In genomic region chr7:141562852-141563427, GRCm38 (mm10) we compare ENCODE assay signal across 8 mouse cellular contexts. TPM values are rescaled to one million over a fixed set of nuclear protein-coding genes. Genes with fewer than 3 reads are reported as not detected.
A peak's percentile ranks its signal among the peaks of the same experiment; 100 is the strongest.
DNase-seq lines count a peak whose midpoint lies in the region; ATAC-seq and TF ChIP-seq lines count a peak whose summit lies in the region.

No protein-coding gene starts in this region.

- TF ChIP-seq POLR2A in spleen, adult 2 months (IDR thresholded peaks at IDR 0.05; ENCODE audit: low read depth, low read length): no peak

- H3K27me3 ChIP-seq in erythroblast, embryonic 14.5 days (ENCODE audit: control insufficient read depth): no peaks in the 10 kb centered on the region
- no peaks in the 10 kb centered on the region for H3K27me3 ChIP-seq in hindbrain, embryonic 16.5 days (replicated peaks; ENCODE audit: control insufficient read depth, insufficient read depth, low read length)
- 0 out of 2 replicates have a peak, but pooled peaks cover 4% of the 10 kb centered on the region for H3K27me3 ChIP-seq in midbrain, embryonic 10.5 days (ENCODE audit: low read depth, poor library complexity, severe bottlenecking)
- H3K27me3 ChIP-seq in spleen, adult 2 months (ENCODE audit: control insufficient read depth, insufficient read depth, low read length): no peaks in the 10 kb centered on the region

- WGBS in hindbrain, embryonic 16.5 days: 2% methylated on average over 21 of the region's 21 CpGs
- WGBS in midbrain, embryonic 10.5 days: 2% methylated on average over 21 of the region's 21 CpGs
- WGBS in spleen, adult 2 months: 5% methylated on average over 21 of the region's 21 CpGs

- TF ChIP-seq CTCF in gastrocnemius, adult 2 months (IDR thresholded peaks at IDR 0.05): no peak
- TF ChIP-seq CTCF in spleen, adult 2 months (IDR thresholded peaks at IDR 0.05; ENCODE audit: extremely low read depth, insufficient read depth, insufficient read length, insufficient replicate concordance): no peak

- intact Hi-C loops in gastrocnemius, adult 2 months (cut with DNase I): loop anchor here (1.0 kb wide), 1 partner anchor 23 kb away; no protein-coding TSS in a partner anchor
- intact Hi-C loops in left cerebral cortex, postnatal 10 days (cut with DNase I): no loop called here

- ATAC-seq in erythroblast, adult 5-6 weeks (replicated peaks; ENCODE audit: low FRiP score, poor library complexity, severe bottlenecking): no peak
- ATAC-seq in hindbrain, embryonic 16.5 days: peak; percentile 27

- H3K9ac ChIP-seq in hindbrain, embryonic 16.5 days (ENCODE audit: low read depth, low read length): peak overlapping the region; percentile 100

- peak overlapping the region; percentile 82 for H3K4me2 ChIP-seq in hindbrain, embryonic 16.5 days (ENCODE audit: low read length)

- peak overlapping the region; percentile 93 for H3K27ac ChIP-seq in gastrocnemius, adult 2 months
- peak overlapping the region; percentile 88 for H3K27ac ChIP-seq in hindbrain, embryonic 16.5 days (ENCODE audit: low read depth, low read length)
- peak overlapping the region; percentile 95 for H3K27ac ChIP-seq in midbrain, embryonic 10.5 days (replicated peaks)
- H3K27ac ChIP-seq in spleen, adult 2 months (ENCODE audit: insufficient read depth, low read length): no peak overlapping the region

- H3K4me1 ChIP-seq in erythroblast, embryonic 14.5 days (ENCODE audit: control insufficient read depth): peaks cover 89% of the 10 kb centered on the region
- H3K4me1 ChIP-seq in hindbrain, embryonic 16.5 days (ENCODE audit: control insufficient read depth, insufficient read depth, low read depth, low read length): peaks cover 29% of the 10 kb centered on the region
- H3K4me1 ChIP-seq in midbrain, embryonic 10.5 days: peaks cover 42% of the 10 kb centered on the region
- H3K4me1 ChIP-seq in spleen, adult 2 months (ENCODE audit: control insufficient read depth, insufficient read depth, insufficient read length): peaks cover 6% of the 10 kb centered on the region

- peak; percentile 59 to 67 for DNase-seq in cerebellum, postnatal 25 days
- peak; percentile 71 for DNase-seq in gastrocnemius, adult 2 months
- DNase-seq in left cerebral cortex, postnatal 10 days (ENCODE audit: extremely low spot score in 1 of 2, low spot score in 2 of 2): peak; percentile 50 to 76
- DNase-seq in midbrain, embryonic 10.5 days (ENCODE audit: low spot score): peak; percentile 55
- DNase-seq in spleen, adult 2 months (ENCODE audit: low read depth in 1 of 2, low spot score in 2 of 2): peak in 1 of 2 experiments; percentile 17

- H3K9me3 ChIP-seq in erythroblast, embryonic 14.5 days (ENCODE audit: control insufficient read depth, low read length): no peaks in the 10 kb centered on the region
- no peaks in the 10 kb centered on the region for H3K9me3 ChIP-seq in hindbrain, embryonic 16.5 days (ENCODE audit: control insufficient read depth, low read length)
- no peaks in the 10 kb centered on the region for H3K9me3 ChIP-seq in midbrain, embryonic 10.5 days (replicated peaks)

- peak overlapping the region; percentile 86 for H3K4me3 ChIP-seq in erythroblast, embryonic 14.5 days (replicated peaks)
- peak overlapping the region; percentile 100 for H3K4me3 ChIP-seq in gastrocnemius, adult 2 months
- peak overlapping the region; percentile 100 for H3K4me3 ChIP-seq in hindbrain, embryonic 16.5 days (ENCODE audit: low read length)
- peak overlapping the region; percentile 98 for H3K4me3 ChIP-seq in midbrain, embryonic 10.5 days
- H3K4me3 ChIP-seq in spleen, adult 2 months (ENCODE audit: extremely low read depth, insufficient read depth, insufficient read length): peak overlapping the region; percentile 77

- peaks cover 46% of the 10 kb centered on the region for H3K36me3 ChIP-seq in erythroblast, embryonic 14.5 days (ENCODE audit: control insufficient read depth)
- no peaks in the 10 kb centered on the region; the same call in 1 of the 2 replicates for H3K36me3 ChIP-seq in hindbrain, embryonic 16.5 days (ENCODE audit: control insufficient read depth, insufficient read depth, low read length)
- peaks cover 14% of the 10 kb centered on the region; the same call in 1 of the 2 replicates for H3K36me3 ChIP-seq in midbrain, embryonic 10.5 days
- no peaks in the 10 kb centered on the region for H3K36me3 ChIP-seq in spleen, adult 2 months (ENCODE audit: control insufficient read depth, insufficient read depth, low read length)

RNA-seq across cellular contexts. Expression of gene Ap2a2, which starts 1.0 kb away (rescaled TPM):
- 8.6 and 9.2 TPM in 2 replicates for polyA plus RNA-seq in erythroblast, embryonic 14.5 days (2012)
- 39.9 and 43.4 TPM in 2 replicates for total RNA-seq in erythroblast, adult 5-6 weeks (2015; ENCODE audit: low replicate concordance)
- 59.3 and 64.1 TPM in 2 replicates for total RNA-seq in erythroblast, adult 5-6 weeks (2017; ENCODE audit: low replicate concordance)
- total RNA-seq in gastrocnemius, adult 2 months (2021): 10 to 100 TPM; 52.2 to 52.9 TPM
- polyA plus RNA-seq in hindbrain, embryonic 16.5 days (2015; fragmentation: Nextera tagmentation; extraction: Ambion mirVana): 118 and 136 TPM in 2 replicates
- total RNA-seq in left cerebral cortex, postnatal 10 days (2021): 100 to 1,000 TPM; 257 to 265 TPM
- polyA plus RNA-seq in midbrain, embryonic 10.5 days (2016; fragmentation: Nextera tagmentation; extraction: Ambion mirVana): 104 and 112 TPM in 2 replicates
- polyA plus RNA-seq in spleen, adult 2 months (2012; rRNA removed): 26.3 and 28.9 TPM in 2 replicates

RNA-seq across cellular contexts. Expression of gene Chid1, which starts 23.3 kb away (rescaled TPM):
- polyA plus RNA-seq in erythroblast, embryonic 14.5 days (2012): 1.7 and 2.6 TPM in 2 replicates
- 4.0 and 7.5 TPM in 2 replicates for total RNA-seq in erythroblast, adult 5-6 weeks (2015; ENCODE audit: low replicate concordance)
- total RNA-seq in erythroblast, adult 5-6 weeks (2017; ENCODE audit: low replicate concordance): 7.5 and 8.1 TPM in 2 replicates
- total RNA-seq in gastrocnemius, adult 2 months (2021): 10 to 100 TPM; 11.5 to 21.6 TPM
- polyA plus RNA-seq in hindbrain, embryonic 16.5 days (2015; fragmentation: Nextera tagmentation; extraction: Ambion mirVana): 54.4 and 56.7 TPM in 2 replicates
- total RNA-seq in left cerebral cortex, postnatal 10 days (2021): 10 to 100 TPM; 69.2 to 71.1 TPM
- polyA plus RNA-seq in midbrain, embryonic 10.5 days (2016; fragmentation: Nextera tagmentation; extraction: Ambion mirVana): 25.0 and 29.4 TPM in 2 replicates
- polyA plus RNA-seq in spleen, adult 2 months (2012; rRNA removed): 13.8 and 14.6 TPM in 2 replicates
